Mouse (Mus musculus) hindbrain, embryonic 11.5 days (tissue): Measurements from ENCODE around the gene Rnf215. TPM values are rescaled to one million over a fixed set of nuclear protein-coding genes. Genes with fewer than 3 reads are reported as not detected.
"Not testable (repeated sequence)": the region's sequence is repeated elsewhere in the genome, so short reads cannot be mapped to it uniquely, and the experiment has no call there.

Experiments
- ATAC-seq: fragments of 200-750 bp; cut with Nextera tagmentation; 2 replicates; pipeline ENCODE4 v1.8.0; 2017; ENCODE audit warnings: mild to moderate bottlenecking, moderate TSS enrichment, moderate library complexity; ENCODE audit not compliant: low FRiP score
- DNase-seq: peaks from one replicate; pipeline ENCODE4 v3.0.0-alpha.2; 2015; ENCODE audit warnings: low spot score
- H3K27ac ChIP-seq: fragments of 300-500 bp; sonication (generic); 2 replicates; pipeline ENCODE4 v1.5.1; 2014; ENCODE audit warnings: mild to moderate bottlenecking, low read depth, low read length
- H3K27me3 ChIP-seq: fragments of 300-500 bp; sonication (generic); 2 replicates; pipeline ENCODE4 v1.6.1; 2014; ENCODE audit warnings: mild to moderate bottlenecking, low read length, moderate library complexity, mixed read lengths; ENCODE audit not compliant: control insufficient read depth, insufficient read depth
- H3K36me3 ChIP-seq: fragments of 300-500 bp; sonication (generic); 2 replicates; pipeline ENCODE4 v1.6.1; 2014; ENCODE audit warnings: mild to moderate bottlenecking, low read length, moderate library complexity, mixed read lengths; ENCODE audit not compliant: control insufficient read depth, insufficient read depth
- H3K4me1 ChIP-seq: fragments of 300-500 bp; sonication (generic); replicated peaks from 2 replicates; pipeline ENCODE4 v1.6.1; 2014; ENCODE audit warnings: low read length, mixed read lengths; ENCODE audit not compliant: control insufficient read depth, insufficient read depth
- H3K4me2 ChIP-seq: fragments of 300-500 bp; sonication (generic); replicated peaks from 2 replicates; pipeline ENCODE4 v1.6.1; 2014; ENCODE audit warnings: mild to moderate bottlenecking, low read depth, low read length
- H3K4me3 ChIP-seq: fragments of 300-500 bp; sonication (generic); 2 replicates; pipeline ENCODE4 v1.5.1; 2014; ENCODE audit warnings: low read depth, low read length
- H3K9ac ChIP-seq: fragments of 300-500 bp; sonication (generic); 2 replicates; pipeline ENCODE4 v1.6.1; 2014; ENCODE audit warnings: low read depth, low read length
- H3K9me3 ChIP-seq: fragments of 300-500 bp; sonication (generic); 2 replicates; pipeline ENCODE4 v1.6.1; 2016; ENCODE audit warnings: low read length; ENCODE audit not compliant: control insufficient read depth
- WGBS: fragments of 180-500 bp; shearing (Covaris S2); extraction: QIAGEN DNeasy Blood & Tissue Kit; methylation state at CpG from one replicate; pipeline ENCODE4 v1.1.7; 2014; 5-methylcytosine and 5-hydroxymethylcytosine counted together
- polyA plus RNA-seq: library from polyadenylated mRNA; unstranded; fragments of >200 nt; fragmentation: Nextera tagmentation; extraction: Ambion mirVana; gene quantifications from 2 replicates; pipeline ENCODE4 v1.2.1, GENCODE M21; 2014

Rnf215 gene
- polyA plus RNA-seq, 1 experiment from 2014 or later: 31.8 TPM

DNA sequence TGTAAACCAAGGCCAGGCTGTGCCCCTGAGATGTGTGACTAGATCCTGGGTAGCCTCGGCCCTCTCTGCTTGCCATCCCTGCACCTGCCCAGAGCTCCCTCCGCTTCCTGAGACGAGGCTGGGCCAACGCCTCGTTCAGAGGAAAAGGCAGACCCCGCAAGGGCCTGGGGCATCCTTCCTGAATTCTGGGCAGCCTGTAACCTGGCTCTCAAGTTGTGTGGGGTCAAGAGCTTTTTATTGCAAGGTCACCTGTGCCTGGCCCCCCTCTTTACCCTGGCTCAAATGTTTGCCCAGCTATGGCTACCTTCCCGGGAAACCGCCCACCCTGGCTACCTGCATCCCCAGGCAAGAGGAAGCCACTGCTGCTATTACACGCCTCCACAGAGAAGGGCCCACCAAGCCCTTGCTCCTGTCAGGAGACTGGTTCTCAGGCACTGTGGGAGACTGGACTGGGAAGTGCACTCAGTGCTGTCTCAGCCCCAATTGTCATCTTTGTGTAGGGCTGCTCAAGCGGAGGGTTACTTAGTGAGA lies 37.8 kb upstream of the Rnf215 start:
- peak; percentile 19 for DNase-seq
- peak overlapping the region; percentile 83 for H3K4me2 ChIP-seq
- peak; percentile 47 for ATAC-seq
- H3K27ac ChIP-seq: peak overlapping the region; percentile 68
- peak overlapping the region; percentile 86 for H3K9ac ChIP-seq
- no peaks in the 10 kb centered on the region for H3K9me3 ChIP-seq
- 30% methylated on average over 10 of the region's 10 CpGs for WGBS
- peak overlapping the region; percentile 46 for H3K4me3 ChIP-seq
- H3K36me3 ChIP-seq: no peaks in the 10 kb centered on the region
- no peaks in the 10 kb centered on the region for H3K27me3 ChIP-seq
- H3K4me1 ChIP-seq: peaks cover 3% of the 10 kb centered on the region; the same call in 1 of the 2 replicates

DNA sequence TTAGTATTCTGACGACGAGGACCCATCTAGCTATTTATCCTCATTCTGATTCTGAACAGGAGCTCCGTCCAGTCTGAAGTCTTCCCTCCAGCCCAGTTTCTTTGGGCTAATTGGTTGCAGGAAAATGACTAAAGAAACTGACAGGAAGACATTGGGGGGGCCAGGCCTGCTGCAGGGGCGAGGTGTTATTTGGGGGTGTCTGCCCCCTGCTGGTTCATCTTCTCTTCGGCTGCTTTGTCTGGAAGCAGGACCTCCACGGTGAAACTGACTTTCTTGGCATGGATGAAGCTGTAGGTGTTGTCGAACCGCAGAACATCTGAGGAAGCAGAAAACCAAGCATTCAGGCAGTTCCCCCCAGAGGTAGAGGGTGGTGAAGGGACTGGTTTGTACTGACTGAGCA lies 36.9 kb upstream of the Rnf215 start:
- no peak overlapping the region for H3K4me2 ChIP-seq
- H3K4me1 ChIP-seq: peaks cover 3% of the 10 kb centered on the region; the same call in 1 of the 2 replicates
- H3K27me3 ChIP-seq: no peaks in the 10 kb centered on the region
- H3K4me3 ChIP-seq: no peak overlapping the region
- no peak overlapping the region for H3K27ac ChIP-seq
- ATAC-seq (no peak), DNase-seq (no peak)
- no peaks in the 10 kb centered on the region for H3K9me3 ChIP-seq
- H3K36me3 ChIP-seq: no peaks in the 10 kb centered on the region
- WGBS: 68% methylated on average over 8 of the region's 8 CpGs
- no peak overlapping the region for H3K9ac ChIP-seq

DNA sequence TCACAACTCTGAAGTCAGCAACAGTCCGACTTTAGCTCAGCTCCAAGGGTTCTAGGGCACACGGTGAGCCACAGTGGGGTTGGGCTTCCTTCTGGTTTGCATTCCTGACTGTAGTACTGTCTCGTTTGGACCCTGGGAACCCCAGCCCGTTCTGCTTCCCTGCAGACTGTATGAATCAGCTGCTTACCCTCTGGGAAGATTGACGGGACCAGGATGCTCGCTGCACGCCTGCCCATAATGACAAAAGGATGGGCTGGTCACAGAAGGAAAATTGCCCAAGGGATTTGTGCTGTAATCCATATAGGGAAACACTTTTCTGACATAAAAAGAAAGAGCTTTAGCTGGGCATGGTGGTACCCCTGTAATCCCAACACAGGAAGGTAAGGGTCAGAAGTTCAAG lies 36.2 kb upstream of the Rnf215 start:
- WGBS: 73% methylated on average over 7 of the region's 7 CpGs
- Histone ChIP-seq H3K27me3 (no peaks in the 10 kb centered on the region), H3K4me2 (no peak overlapping the region), H3K4me3 (no peak overlapping the region), H3K36me3 (no peaks in the 10 kb centered on the region), H3K9me3 (no peaks in the 10 kb centered on the region), H3K4me1 (peaks cover 3% of the 10 kb centered on the region; the same call in 1 of the 2 replicates), H3K9ac (no peak overlapping the region), H3K27ac (no peak overlapping the region)
- DNase-seq (no peak), ATAC-seq (no peak)

DNA sequence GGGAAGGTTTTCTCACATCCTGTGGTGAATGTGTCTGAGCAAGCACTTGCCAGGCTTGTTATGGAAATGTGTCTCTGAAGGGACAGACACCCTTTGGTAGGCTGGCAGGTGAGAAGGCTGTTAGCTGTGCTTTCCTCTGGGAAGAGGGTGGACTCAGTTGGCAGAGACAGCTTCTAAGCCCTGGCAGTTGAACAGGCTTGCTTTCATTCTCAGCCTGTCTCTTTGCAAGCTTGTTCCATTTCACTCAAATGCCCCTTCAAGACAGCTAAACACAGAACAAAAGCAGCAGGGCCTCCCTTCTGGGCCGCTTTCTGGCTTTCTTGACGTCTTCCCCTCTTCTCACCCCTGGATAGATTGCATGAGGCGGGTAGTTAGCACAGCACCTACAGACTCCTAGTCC lies 35.6 kb upstream of the Rnf215 start:
- Histone ChIP-seq H3K4me2 (no peak overlapping the region), H3K27ac (no peak overlapping the region), H3K27me3 (no peaks in the 10 kb centered on the region), H3K9me3 (no peaks in the 10 kb centered on the region), H3K4me1 (peaks cover 3% of the 10 kb centered on the region; the same call in 1 of the 2 replicates), H3K4me3 (no peak overlapping the region), H3K9ac (no peak overlapping the region), H3K36me3 (no peaks in the 10 kb centered on the region)
- ATAC-seq: no peak
- 72% methylated on average over 3 of the region's 3 CpGs for WGBS
- no peak for DNase-seq

DNA sequence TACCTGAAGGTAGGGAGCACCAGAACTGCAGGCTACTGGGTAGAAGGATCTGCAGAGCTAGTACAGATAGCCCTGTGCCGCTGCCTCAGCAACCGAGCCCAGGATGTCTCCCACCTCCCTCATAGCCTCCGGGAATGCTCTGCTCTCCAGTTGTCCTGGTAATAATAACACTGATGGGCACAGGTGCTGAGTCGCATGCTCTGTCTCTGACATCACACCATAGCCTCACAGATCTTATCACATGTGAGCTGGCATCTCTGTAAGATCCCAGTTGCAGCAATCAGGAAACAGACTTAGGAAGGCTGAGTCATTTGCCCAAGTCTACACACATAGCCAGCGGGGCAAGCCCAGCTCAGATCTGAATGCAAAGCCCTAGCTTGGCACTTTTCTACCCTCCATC lies 33.2 kb upstream of the Rnf215 start:
- WGBS: 85% methylated on average over 5 of the region's 5 CpGs
- H3K27ac ChIP-seq: no peak overlapping the region
- H3K4me3 ChIP-seq: no peak overlapping the region
- ATAC-seq: no peak
- H3K9ac ChIP-seq: no peak overlapping the region
- H3K4me1 ChIP-seq: peaks cover 3% of the 10 kb centered on the region; the same call in 1 of the 2 replicates
- no peaks in the 10 kb centered on the region for H3K9me3 ChIP-seq
- no peaks in the 10 kb centered on the region for H3K36me3 ChIP-seq
- no peak overlapping the region for H3K4me2 ChIP-seq
- DNase-seq: no peak
- no peaks in the 10 kb centered on the region for H3K27me3 ChIP-seq

DNA sequence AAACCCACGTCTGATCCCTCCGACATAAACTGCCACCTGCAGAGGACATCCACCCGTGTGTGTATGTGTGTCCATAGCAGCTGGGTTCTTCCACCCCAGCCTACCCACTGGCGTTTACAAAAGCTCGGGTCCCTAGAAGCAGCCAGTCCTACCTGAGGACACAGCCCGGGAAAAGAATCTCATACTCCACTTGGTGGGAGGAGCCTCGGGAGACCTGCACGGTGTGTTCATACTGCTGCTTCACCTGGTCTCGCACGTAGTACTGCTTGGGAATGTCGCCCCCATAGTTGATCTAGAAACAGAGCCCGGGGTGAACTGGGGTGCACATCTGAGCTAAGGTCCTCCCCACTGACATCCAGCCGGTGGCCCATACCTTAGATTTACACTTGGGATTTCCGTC lies 31.5 kb upstream of the Rnf215 start:
- H3K4me1 ChIP-seq: no peaks in the 10 kb centered on the region
- no peak overlapping the region for H3K27ac ChIP-seq
- H3K36me3 ChIP-seq: no peaks in the 10 kb centered on the region
- ATAC-seq (no peak), DNase-seq (no peak)
- WGBS: 82% methylated on average over 14 of the region's 14 CpGs
- no peaks in the 10 kb centered on the region for H3K9me3 ChIP-seq
- H3K4me3 ChIP-seq: no peak overlapping the region
- H3K9ac ChIP-seq: no peak overlapping the region
- no peaks in the 10 kb centered on the region for H3K27me3 ChIP-seq
- H3K4me2 ChIP-seq: no peak overlapping the region

DNA sequence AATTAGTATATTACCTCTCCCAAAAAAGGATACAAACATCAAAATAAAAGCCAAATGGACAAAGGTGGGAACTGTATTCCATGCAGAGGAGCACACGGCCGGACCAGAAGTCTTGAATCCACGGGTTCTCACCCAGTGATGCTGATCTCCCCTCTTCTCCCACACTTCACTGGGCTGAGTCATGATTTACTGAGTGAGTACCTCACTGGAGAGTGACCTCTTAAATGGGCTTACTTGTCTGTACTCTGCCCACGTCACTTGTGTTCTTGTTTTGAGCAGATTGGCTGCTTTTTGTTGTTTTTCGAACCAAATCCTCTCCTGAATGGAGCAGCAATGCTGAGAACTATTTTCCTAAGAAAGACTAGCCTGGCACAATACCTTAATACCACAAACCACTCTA lies 30.0 kb upstream of the Rnf215 start:
- DNase-seq (no peak), ATAC-seq (no peak)
- no peak overlapping the region for H3K27ac ChIP-seq
- H3K9me3 ChIP-seq: no peaks in the 10 kb centered on the region
- H3K36me3 ChIP-seq: no peaks in the 10 kb centered on the region
- no peaks in the 10 kb centered on the region for H3K27me3 ChIP-seq
- no peak overlapping the region for H3K4me3 ChIP-seq
- H3K9ac ChIP-seq: no peak overlapping the region
- no peak overlapping the region for H3K4me2 ChIP-seq
- H3K4me1 ChIP-seq: no peaks in the 10 kb centered on the region
- WGBS: 86% methylated on average over 5 of the region's 5 CpGs

DNA sequence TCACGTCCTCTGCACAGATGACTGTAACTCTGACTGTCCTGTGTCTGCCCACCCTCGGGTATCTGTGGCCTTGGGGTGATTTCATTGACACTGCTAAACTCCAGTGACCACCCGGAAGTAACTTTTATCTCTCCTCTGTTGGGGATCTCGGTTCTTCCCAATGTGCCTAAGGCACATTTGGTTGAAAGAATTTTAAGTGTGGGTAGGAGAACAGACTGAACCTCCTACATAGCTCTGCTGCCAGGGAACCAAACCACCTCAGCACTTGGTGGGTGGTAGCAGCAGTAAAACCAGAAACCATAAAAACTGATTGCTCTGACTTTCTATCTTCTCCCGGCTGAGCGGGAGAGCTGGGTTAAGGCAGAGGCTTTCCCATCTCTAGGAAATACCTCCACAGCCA lies 29.6 kb upstream of the Rnf215 start:
- no peak for ATAC-seq
- Histone ChIP-seq H3K4me3 (no peak overlapping the region), H3K9me3 (no peaks in the 10 kb centered on the region), H3K4me1 (no peaks in the 10 kb centered on the region), H3K4me2 (no peak overlapping the region), H3K27ac (no peak overlapping the region), H3K36me3 (no peaks in the 10 kb centered on the region), H3K27me3 (no peaks in the 10 kb centered on the region), H3K9ac (no peak overlapping the region)
- DNase-seq: no peak
- 79% methylated on average over 6 of the region's 6 CpGs for WGBS

DNA sequence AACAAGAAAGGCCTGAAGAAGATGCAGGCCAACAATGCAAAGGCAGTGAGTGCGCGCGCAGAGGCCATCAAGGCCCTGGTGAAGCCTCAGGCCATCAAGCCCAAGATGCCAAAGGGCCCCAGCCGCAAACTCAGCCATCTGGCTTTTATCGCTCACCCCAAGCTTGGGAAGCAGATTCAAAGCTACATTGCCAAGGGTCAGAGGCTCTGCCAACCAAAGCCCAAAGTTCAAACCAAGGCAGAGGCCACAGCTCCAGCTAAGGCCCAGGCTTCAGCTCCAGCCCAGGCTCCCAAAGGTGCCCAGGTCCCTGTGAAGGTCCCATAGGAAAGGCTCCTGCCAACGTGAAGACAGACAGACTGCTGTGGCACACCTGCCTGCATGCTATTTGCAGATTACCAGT lies 27.1 kb upstream of the Rnf215 start:
- not testable (repeated sequence) for H3K36me3 ChIP-seq, ATAC-seq, H3K9me3 ChIP-seq, H3K4me2 ChIP-seq, H3K4me3 ChIP-seq, DNase-seq, H3K27ac ChIP-seq, H3K9ac ChIP-seq, H3K27me3 ChIP-seq, H3K4me1 ChIP-seq
- WGBS: 94% methylated on average over 6 of the region's 6 CpGs
